Mouse (Mus musculus) heart, postnatal 0 days (tissue): ENCODE data around the gene Vat1. TPM values are rescaled to one million over a fixed set of nuclear protein-coding genes. Genes with fewer than 3 reads are reported as not detected.
"Not testable (repeated sequence)": the region's sequence is repeated elsewhere in the genome, so short reads cannot be mapped to it uniquely, and the experiment has no call there.

ENCODE experiments used
- ATAC-seq: fragments of 200-750 bp; cut with Nextera tagmentation; 2 replicates; pipeline ENCODE4 v1.8.0; 2017; ENCODE audit warnings: low read depth, moderate number of reproducible peaks, moderate library complexity; ENCODE audit not compliant: insufficient read depth
- DNase-seq: peaks from one replicate; pipeline ENCODE4 v3.0.0-alpha.2; 2016; ENCODE audit warnings: low spot score
- H3K27ac ChIP-seq: fragments of 300-500 bp; sonication (generic); 2 replicates; pipeline ENCODE4 v1.5.1; 2014; ENCODE audit warnings: low read depth, mild to moderate bottlenecking
- H3K27me3 ChIP-seq: fragments of 300-500 bp; sonication (generic); 2 replicates; pipeline ENCODE4 v1.6.1; 2014; ENCODE audit warnings: low read length, mixed read lengths; ENCODE audit not compliant: control insufficient read depth, insufficient read depth
- H3K36me3 ChIP-seq: fragments of 300-500 bp; sonication (generic); replicated peaks from 2 replicates; pipeline ENCODE4 v1.6.1; 2014; ENCODE audit warnings: low read length, mixed read lengths; ENCODE audit not compliant: control insufficient read depth, insufficient read depth
- H3K4me1 ChIP-seq: fragments of 300-500 bp; sonication (generic); 2 replicates; pipeline ENCODE4 v1.6.1; 2014; ENCODE audit warnings: antibody characterized with exemption; ENCODE audit not compliant: control insufficient read depth, insufficient read depth
- H3K4me2 ChIP-seq: fragments of 300-500 bp; sonication (generic); 2 replicates; pipeline ENCODE4 v1.6.1; 2014; ENCODE audit warnings: low read depth, mild to moderate bottlenecking, low read length, moderate library complexity
- H3K4me3 ChIP-seq: fragments of 300-500 bp; sonication (generic); 2 replicates; pipeline ENCODE4 v1.5.1; 2014; ENCODE audit warnings: low read depth, low read length
- H3K9ac ChIP-seq: fragments of 300-500 bp; sonication (generic); replicated peaks from 2 replicates; pipeline ENCODE4 v1.6.1; 2014; ENCODE audit warnings: low read depth, low read length, mixed read lengths
- H3K9me3 ChIP-seq: fragments of 300-500 bp; sonication (generic); replicated peaks from 2 replicates; pipeline ENCODE4 v1.6.1; 2016; ENCODE audit warnings: low read length; ENCODE audit not compliant: control insufficient read depth
- CTCF ChIP-seq: IDR thresholded peaks from 2 replicates; pipeline ENCODE4 v1.5.1; 2016; ENCODE audit warnings: antibody characterized with exemption, control low read depth, low read depth
- EP300 ChIP-seq: IDR thresholded peaks from 2 replicates; pipeline ENCODE4 v1.6.1; 2016; ENCODE audit warnings: antibody characterized with exemption, low read depth
- WGBS: fragments of 180-500 bp; shearing (Covaris S2); extraction: QIAGEN DNeasy Blood & Tissue Kit; methylation state at CpG from one replicate; pipeline ENCODE4 v1.1.7; 2014; 5-methylcytosine and 5-hydroxymethylcytosine counted together
- polyA plus RNA-seq: library from polyadenylated mRNA; unstranded; fragments of >200 nt; fragmentation: Nextera tagmentation; extraction: Ambion mirVana; gene quantifications from 2 replicates; pipeline ENCODE4 v1.2.1, GENCODE M21; 2015
- total RNA-seq: library from RNA; depleted of rRNA; stranded (reverse); fragments of >200 nt; gene quantifications from 2 replicates; pipeline ENCODE4 v1.2.3, GENCODE M21; 2014; ENCODE audit warnings: low replicate concordance

Gene Vat1
- total and polyA plus RNA-seq, 2 experiments from 2014 or later = 19.7 to 82.0 TPM

DNA sequence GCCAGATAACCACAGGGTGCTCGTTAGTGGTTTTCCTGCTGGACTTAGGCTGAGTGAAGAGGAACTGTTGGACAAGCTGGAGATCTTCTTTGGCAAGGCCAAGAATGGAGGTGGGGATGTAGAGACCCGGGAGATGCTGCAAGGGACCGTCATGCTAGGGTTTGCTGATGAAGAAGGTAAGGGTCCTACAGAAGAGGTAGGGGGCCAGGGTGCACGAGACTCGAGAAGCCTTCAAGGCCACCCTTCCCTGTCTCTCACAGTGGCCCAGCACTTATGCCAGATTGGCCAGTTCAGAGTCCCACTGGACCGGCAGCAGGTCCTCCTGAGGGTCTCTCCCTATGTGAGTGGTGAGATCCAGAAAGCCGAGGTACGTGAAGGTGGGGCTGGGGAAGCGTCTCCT is 8.4 kb downstream of the Vat1 start:
- Histone ChIP-seq H3K4me2 (no peak overlapping the region), H3K36me3 (peaks cover 62% of the 10 kb centered on the region), H3K4me3 (no peak overlapping the region), H3K27me3 (no peaks in the 10 kb centered on the region), H3K27ac (no peak overlapping the region), H3K4me1 (0 out of 2 replicates have a peak, but pooled peaks cover 4% of the 10 kb centered on the region), H3K9ac (no peak overlapping the region), H3K9me3 (no peaks in the 10 kb centered on the region)
- 87% methylated on average over 9 of the region's 9 CpGs for WGBS
- no peak for TF ChIP-seq EP300
- no peak for TF ChIP-seq CTCF
- ATAC-seq (no peak), DNase-seq (no peak)

DNA sequence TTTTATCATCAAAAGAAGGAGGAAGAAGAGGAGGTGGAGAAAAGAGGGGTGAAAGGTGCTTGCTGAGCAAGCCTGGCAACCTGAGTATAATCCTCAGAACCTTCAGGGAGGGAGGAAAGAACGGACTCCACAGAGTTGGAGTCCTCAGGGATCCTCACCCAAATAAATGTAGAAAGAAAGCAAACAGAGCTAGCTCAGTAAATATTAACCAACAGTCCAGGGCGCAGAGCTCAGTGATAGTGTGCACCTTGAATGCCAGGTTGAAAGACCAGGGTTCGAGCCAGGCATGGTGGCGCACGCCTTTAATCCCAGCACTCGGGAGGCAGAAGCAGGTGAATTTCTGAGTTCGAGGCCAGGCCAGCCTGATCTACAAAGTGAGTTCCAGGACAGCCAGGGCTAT is 10.4 kb downstream of the Vat1 start:
- no peaks in the 10 kb centered on the region for H3K9me3 ChIP-seq
- H3K27me3 ChIP-seq = no peaks in the 10 kb centered on the region
- TF ChIP-seq CTCF (no peak), EP300 (no peak)
- DNase-seq = no peak
- H3K4me3 ChIP-seq = no peak overlapping the region
- H3K27ac ChIP-seq = no peak overlapping the region
- peaks cover 10% of the 10 kb centered on the region; the same call in 1 of the 2 replicates for H3K4me1 ChIP-seq
- 88% methylated on average over 7 of the region's 7 CpGs for WGBS
- no peak overlapping the region for H3K4me2 ChIP-seq
- ATAC-seq = no peak
- H3K36me3 ChIP-seq = peaks cover 42% of the 10 kb centered on the region
- no peak overlapping the region for H3K9ac ChIP-seq

DNA sequence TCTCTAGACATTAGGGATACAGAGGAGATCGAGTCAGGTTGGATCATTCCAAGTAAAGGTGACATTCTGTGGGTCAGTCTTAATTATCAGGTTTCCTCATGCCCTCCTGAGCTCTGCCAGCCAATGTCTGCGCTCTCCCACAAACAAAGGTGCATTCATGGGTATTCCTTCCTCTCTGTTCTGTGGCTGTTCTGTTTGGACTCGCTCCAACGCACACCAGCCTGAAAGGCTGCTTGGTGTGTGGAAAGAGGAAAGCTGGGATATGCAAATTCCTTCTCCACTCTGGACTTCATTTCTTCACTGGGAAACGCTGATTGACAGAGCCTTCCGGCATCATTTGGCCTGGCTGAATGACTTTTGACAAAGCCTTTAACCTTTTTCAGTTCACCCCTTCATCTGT is 11.3 kb downstream of the Vat1 start:
- Histone ChIP-seq H3K4me2 (no peak overlapping the region), H3K9ac (no peak overlapping the region), H3K4me3 (no peak overlapping the region), H3K9me3 (no peaks in the 10 kb centered on the region), H3K27me3 (no peaks in the 10 kb centered on the region), H3K36me3 (peaks cover 33% of the 10 kb centered on the region), H3K4me1 (peaks cover 10% of the 10 kb centered on the region; the same call in 1 of the 2 replicates), H3K27ac (no peak overlapping the region)
- TF ChIP-seq CTCF = no peak
- no peak for TF ChIP-seq EP300
- 62% methylated on average over 6 of the region's 6 CpGs for WGBS
- no peak for DNase-seq
- ATAC-seq = no peak

DNA sequence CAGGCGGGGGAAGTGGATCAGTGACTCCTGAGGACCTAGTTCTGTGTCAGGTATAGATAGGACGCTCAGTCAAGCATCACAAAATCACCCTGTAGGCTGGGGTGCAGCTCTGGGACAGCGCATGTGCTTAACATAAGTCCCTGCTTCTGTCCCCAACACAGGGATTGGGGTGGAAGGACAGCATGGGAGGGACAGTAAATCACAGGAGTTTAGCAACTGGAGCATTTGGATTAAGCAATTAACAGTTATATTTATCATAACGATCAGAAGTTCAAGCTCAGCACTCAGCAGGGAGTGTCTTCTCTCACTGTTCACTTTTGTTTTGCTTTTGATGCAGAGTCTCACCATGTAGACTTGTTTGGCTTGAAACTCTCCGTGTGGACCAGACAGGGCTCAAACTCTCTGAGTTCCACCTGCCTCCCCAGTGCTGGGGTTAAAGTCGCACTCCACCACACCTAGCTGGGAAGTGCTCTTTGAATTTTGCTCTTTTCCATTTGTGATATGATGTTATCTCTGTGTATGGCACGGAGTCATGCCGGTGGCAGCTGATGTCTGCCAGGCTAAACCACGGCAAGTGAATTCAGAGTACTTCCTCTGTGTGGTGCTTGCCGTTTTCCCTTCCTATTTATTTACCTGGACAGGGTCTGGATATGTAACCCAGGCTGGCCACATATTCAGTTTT is 13.8 kb downstream of the Vat1 start:
- H3K27me3 ChIP-seq = no peaks in the 10 kb centered on the region
- no peak overlapping the region for H3K9ac ChIP-seq
- H3K36me3 ChIP-seq = peaks cover 9% of the 10 kb centered on the region
- ATAC-seq = no peak
- H3K27ac ChIP-seq = no peak overlapping the region
- 48% methylated on average over 10 of the region's 10 CpGs for WGBS
- TF ChIP-seq CTCF (no peak), EP300 (no peak)
- H3K4me3 ChIP-seq = no peak overlapping the region
- no peaks in the 10 kb centered on the region for H3K9me3 ChIP-seq
- no peak for DNase-seq
- H3K4me1 ChIP-seq = peaks cover 15% of the 10 kb centered on the region
- no peak overlapping the region for H3K4me2 ChIP-seq

DNA sequence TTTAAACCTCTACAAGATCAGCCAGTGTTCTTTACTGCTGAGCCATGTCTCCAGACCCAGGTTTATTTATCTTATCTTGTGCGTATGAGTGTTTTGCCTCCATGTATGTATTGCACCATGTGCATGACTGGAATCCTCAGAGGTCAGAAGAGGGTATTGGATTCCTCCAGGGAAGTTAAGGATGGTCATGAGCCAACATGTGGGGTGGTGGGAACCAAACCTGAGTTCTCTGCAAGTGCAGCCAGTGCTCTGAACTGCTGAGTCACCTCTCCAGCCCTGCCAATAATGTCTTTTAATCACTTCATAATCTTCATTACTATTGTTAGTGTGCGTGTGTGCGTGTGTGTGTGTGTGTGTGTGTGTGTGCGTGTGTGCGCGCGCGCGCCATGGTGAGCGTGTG is 14.5 kb downstream of the Vat1 start:
- peaks cover 15% of the 10 kb centered on the region for H3K4me1 ChIP-seq
- peaks cover 2% of the 10 kb centered on the region; the same call in 1 of the 2 replicates for H3K36me3 ChIP-seq
- H3K4me3 ChIP-seq = no peak overlapping the region
- WGBS = 91% methylated on average over 10 of the region's 10 CpGs
- no peaks in the 10 kb centered on the region for H3K9me3 ChIP-seq
- no peaks in the 10 kb centered on the region for H3K27me3 ChIP-seq
- H3K9ac ChIP-seq = no peak overlapping the region
- H3K27ac ChIP-seq = no peak overlapping the region
- DNase-seq = no peak
- no peak for TF ChIP-seq EP300
- TF ChIP-seq CTCF = no peak
- no peak for ATAC-seq
- no peak overlapping the region for H3K4me2 ChIP-seq

DNA sequence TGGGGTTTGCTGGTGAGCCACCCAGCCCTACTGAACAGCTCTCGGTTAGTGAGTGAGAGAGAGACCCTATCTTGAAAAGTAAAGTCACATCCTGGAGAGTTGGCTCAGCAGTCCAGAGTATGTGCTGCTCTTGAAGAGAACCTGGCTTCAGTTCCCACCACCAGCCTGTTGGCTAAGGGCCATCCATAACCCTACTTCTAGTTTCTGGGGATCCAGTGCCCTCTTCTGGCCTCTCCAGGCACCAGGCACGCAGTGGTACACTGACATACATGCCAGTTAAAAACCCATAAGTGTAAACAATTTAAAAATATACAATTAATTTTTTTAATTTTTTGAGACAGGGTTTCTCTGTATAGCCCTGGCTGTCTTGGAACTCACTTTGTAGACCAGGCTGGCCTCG is 15.6 kb downstream of the Vat1 start:
- Histone ChIP-seq H3K9ac (no peak overlapping the region), H3K9me3 (no peaks in the 10 kb centered on the region), H3K4me3 (no peak overlapping the region), H3K27me3 (no peaks in the 10 kb centered on the region), H3K27ac (no peak overlapping the region), H3K36me3 (0 out of 2 replicates have a peak, but pooled peaks cover 2% of the 10 kb centered on the region), H3K4me1 (peaks cover 15% of the 10 kb centered on the region), H3K4me2 (no peak overlapping the region)
- DNase-seq (no peak), ATAC-seq (no peak)
- no peak for TF ChIP-seq EP300
- WGBS = 84% methylated on average over 3 of the region's 3 CpGs

DNA sequence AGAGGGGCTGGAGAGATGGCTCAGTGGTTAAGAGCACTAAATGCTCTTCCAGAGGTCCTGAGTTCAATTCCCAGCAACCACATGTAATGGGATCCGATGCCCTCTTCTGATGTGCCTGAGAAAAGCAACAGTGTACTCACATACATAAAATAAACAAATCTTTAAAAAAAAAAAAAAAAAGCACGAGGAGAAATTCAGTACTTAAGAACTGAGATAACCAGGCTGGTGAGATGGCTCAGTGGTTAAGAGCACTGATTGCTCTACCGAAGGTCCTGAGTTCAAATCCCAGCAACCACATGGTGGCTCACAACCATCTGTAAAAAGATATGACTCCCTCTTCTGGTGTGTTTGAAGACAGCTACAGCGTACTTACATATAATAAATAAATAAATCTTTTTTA is 16.4 kb downstream of the Vat1 start:
- 74% methylated on average over 4 of the region's 4 CpGs for WGBS
- H3K9ac ChIP-seq, H3K4me2 ChIP-seq, H3K9me3 ChIP-seq, H3K27me3 ChIP-seq, DNase-seq, ATAC-seq, H3K36me3 ChIP-seq, H3K4me3 ChIP-seq, H3K27ac ChIP-seq: not testable (repeated sequence)
- peaks cover 15% of the 10 kb centered on the region for H3K4me1 ChIP-seq
